Mouse (Mus musculus): ENCODE data around the gene Nfxl1.
"Not testable (repeated sequence)": the region's sequence is repeated elsewhere in the genome, so short reads cannot be mapped to it uniquely, and the experiment has no call there.

The Nfxl1 gene

GRCm38 (mm10) chr5:72559544-72560049, at the start of gene Nfxl1:
TSS of gene Nfxl1 (minus strand) at chr5:72559684.
- in situ Hi-C loops (cut with MboI; ENCODE audit: unreplicated experiment in 2 of 2): loop anchor here (10.0 to 25.0 kb wide), 3 partner anchors 335 to 397 kb away; partner anchors contain the start of gene Commd8 (in 1 of the 2)

- in situ Hi-C loops (cut with MboI; ENCODE audit: unreplicated experiment in 2 of 2): loop anchor here (10.0 to 25.0 kb wide), 3 partner anchors 241 to 1098 kb away; no protein-coding TSS in a partner anchor
Observed at GRCm38 (mm10) chr5:72603138-72603537, 43.7 kb upstream of the Nfxl1 start.

- in situ Hi-C loops (cut with MboI; ENCODE audit: unreplicated experiment in 2 of 2): loop anchor here (10.0 to 25.0 kb wide), 3 partner anchors 239 to 1096 kb away; no protein-coding TSS in a partner anchor
Observed at GRCm38 (mm10) chr5:72601006-72601405, 41.5 kb upstream of the Nfxl1 start.

- in situ Hi-C loops (cut with MboI; ENCODE audit: unreplicated experiment in 2 of 2): no loop called here
Observed at GRCm38 (mm10) chr5:72587192-72587681, 27.8 kb upstream of the Nfxl1 start, which contains the start of gene Gm5868. TSS of gene Gm5868 (minus strand) at chr5:72587551.

- in situ Hi-C loops (cut with MboI; ENCODE audit: unreplicated experiment in 2 of 2): not testable (repeated sequence)
Observed at GRCm38 (mm10) chr5:72586667-72587191, 27.2 kb upstream of the Nfxl1 start.

- in situ Hi-C loops (cut with MboI; ENCODE audit: unreplicated experiment in 2 of 2): not testable (repeated sequence)
Observed at GRCm38 (mm10) chr5:72586122-72586521, 26.6 kb upstream of the Nfxl1 start.

GRCm38 (mm10) chr5:72580970-72581332, 21.5 kb upstream of the Nfxl1 start, which contains the start of gene Zar1:
TSS of gene Zar1 (minus strand) at chr5:72581254.
- in situ Hi-C loops (cut with MboI; ENCODE audit: unreplicated experiment in 2 of 2): not testable (repeated sequence)

GRCm38 (mm10) chr5:72580088-72580969, 20.8 kb upstream of the Nfxl1 start:
- in situ Hi-C loops (cut with MboI; ENCODE audit: unreplicated experiment in 2 of 2): not testable (repeated sequence)

- in situ Hi-C loops (cut with MboI; ENCODE audit: unreplicated experiment in 2 of 2): not testable (repeated sequence)
Observed at GRCm38 (mm10) chr5:72579599-72579998, 20.1 kb upstream of the Nfxl1 start.

- in situ Hi-C loops (cut with MboI; ENCODE audit: unreplicated experiment in 2 of 2): loop anchor here (10.0 to 25.0 kb wide), 3 partner anchors 329 to 403 kb away; partner anchors contain the start of gene Commd8 (in 1 of the 2)
Observed at GRCm38 (mm10) chr5:72565621-72566020, 6.1 kb upstream of the Nfxl1 start.

- in situ Hi-C loops (cut with MboI; ENCODE audit: unreplicated experiment in 2 of 2): loop anchor here (10.0 to 25.0 kb wide), 3 partner anchors 332 to 401 kb away; partner anchors contain the start of gene Commd8 (in 1 of the 2)
Observed at GRCm38 (mm10) chr5:72563183-72563582, 3.7 kb upstream of the Nfxl1 start.

GRCm38 (mm10) chr5:72560976-72561628, 1.6 kb upstream of the Nfxl1 start:
- in situ Hi-C loops (cut with MboI; ENCODE audit: unreplicated experiment in 2 of 2): loop anchor here (10.0 to 25.0 kb wide), 3 partner anchors 334 to 399 kb away; partner anchors contain the start of gene Commd8 (in 1 of the 2)

GRCm38 (mm10) chr5:72558716-72559526, 563 bp downstream of the Nfxl1 start:
- in situ Hi-C loops (cut with MboI; ENCODE audit: unreplicated experiment in 2 of 2): loop anchor here (25.0 kb wide), 2 partner anchors 372 to 397 kb away; partner anchors contain the start of gene Commd8 (in 1 of the 2)

GRCm38 (mm10) chr5:72556245-72556644, 3.2 kb downstream of the Nfxl1 start:
- in situ Hi-C loops (cut with MboI; ENCODE audit: unreplicated experiment in 2 of 2): loop anchor here (25.0 kb wide), 2 partner anchors 369 to 394 kb away; partner anchors contain the start of gene Commd8 (in 1 of the 2)

- in situ Hi-C loops (cut with MboI; ENCODE audit: unreplicated experiment in 2 of 2): loop anchor here (25.0 kb wide), 2 partner anchors 364 to 389 kb away; partner anchors contain the start of gene Commd8 (in 1 of the 2)
Observed at GRCm38 (mm10) chr5:72551209-72551608, 8.3 kb downstream of the Nfxl1 start.

- in situ Hi-C loops (cut with MboI; ENCODE audit: unreplicated experiment in 2 of 2): no loop called here
Observed at GRCm38 (mm10) chr5:72528896-72529295, 30.6 kb downstream of the Nfxl1 start.

GRCm38 (mm10) chr5:72513808-72514207, 45.7 kb downstream of the Nfxl1 start:
- in situ Hi-C loops (cut with MboI; ENCODE audit: unreplicated experiment in 2 of 2): no loop called here

- in situ Hi-C loops (cut with MboI; ENCODE audit: unreplicated experiment in 2 of 2): no loop called here
Observed at GRCm38 (mm10) chr5:72505740-72506139, 53.7 kb downstream of the Nfxl1 start.

Measured in v-Abl transformed pro-B cells (cell line).